Mouse (Mus musculus): ENCODE measurements around the gene Pou2af1.

Pou2af1 gene

GRCm38 (mm10) chr9:51225636-51226166 is 12.2 kb downstream of the Pou2af1 start:
- no peak for DNase-seq (ENCODE audit: low spot score)

- no peak for DNase-seq (ENCODE audit: low spot score)
These were observed 17.3 kb downstream of the Pou2af1 start for GRCm38 (mm10) chr9:51230701-51231389.

DNA sequence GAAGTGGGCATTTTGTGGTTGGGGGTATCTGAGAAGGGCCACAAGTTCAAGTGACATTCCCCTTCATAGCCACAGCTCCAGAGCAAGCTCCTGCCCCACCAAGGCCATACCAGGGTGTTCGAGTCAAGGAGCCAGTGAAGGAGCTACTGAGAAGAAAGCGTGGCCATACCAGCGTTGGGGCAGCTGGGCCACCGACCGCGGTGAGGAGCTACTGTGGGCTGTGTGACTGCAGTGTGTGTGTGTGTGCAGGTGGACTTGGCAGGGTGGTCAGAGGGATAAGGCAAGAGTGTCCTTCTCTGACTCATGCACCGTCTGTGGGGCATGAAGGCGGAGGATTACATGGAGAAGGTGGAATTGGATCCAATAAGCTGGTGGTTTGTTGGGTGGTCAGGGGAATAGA is 18.7 kb downstream of the Pou2af1 start:
- DNase-seq (ENCODE audit: low spot score): no peak

GRCm38 (mm10) chr9:51238741-51239385 is 25.4 kb downstream of the Pou2af1 start:
- no peak for DNase-seq (ENCODE audit: low spot score)

DNA sequence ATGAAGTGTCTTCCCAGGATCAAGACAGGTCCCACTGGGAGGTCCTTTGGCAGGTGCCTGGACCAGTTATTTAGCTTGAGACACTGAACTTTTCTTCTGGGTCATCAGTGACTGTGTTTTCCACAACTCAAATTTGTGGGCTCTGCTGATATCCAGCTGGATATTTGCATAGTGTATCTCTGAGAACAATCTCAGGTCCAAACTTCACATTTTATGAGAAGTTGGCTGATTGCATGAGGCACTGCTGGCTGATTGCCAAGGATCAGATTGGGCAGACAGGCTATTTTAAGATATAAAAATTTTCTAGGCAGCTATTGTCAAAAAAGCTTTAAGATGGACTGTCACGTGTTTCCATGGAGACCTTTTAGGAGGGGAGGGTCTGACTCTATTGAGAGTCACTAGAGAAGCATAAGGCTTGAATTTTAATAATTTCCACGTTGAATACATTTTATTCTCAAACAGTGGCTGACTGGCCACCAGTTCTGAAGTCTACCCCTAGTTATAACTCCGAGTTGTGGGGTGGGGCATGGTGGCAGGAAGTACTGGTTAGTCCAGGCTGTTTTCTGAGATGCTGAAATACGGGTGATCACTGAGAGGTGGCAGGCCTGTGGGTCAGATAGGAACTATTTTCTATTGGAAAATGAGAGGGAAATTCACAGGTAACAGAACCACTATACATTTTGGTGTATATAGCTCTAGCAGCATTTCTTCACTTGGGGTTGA is 43.4 kb downstream of the Pou2af1 start:
- DNase-seq (ENCODE audit: low spot score): no peak

DNA sequence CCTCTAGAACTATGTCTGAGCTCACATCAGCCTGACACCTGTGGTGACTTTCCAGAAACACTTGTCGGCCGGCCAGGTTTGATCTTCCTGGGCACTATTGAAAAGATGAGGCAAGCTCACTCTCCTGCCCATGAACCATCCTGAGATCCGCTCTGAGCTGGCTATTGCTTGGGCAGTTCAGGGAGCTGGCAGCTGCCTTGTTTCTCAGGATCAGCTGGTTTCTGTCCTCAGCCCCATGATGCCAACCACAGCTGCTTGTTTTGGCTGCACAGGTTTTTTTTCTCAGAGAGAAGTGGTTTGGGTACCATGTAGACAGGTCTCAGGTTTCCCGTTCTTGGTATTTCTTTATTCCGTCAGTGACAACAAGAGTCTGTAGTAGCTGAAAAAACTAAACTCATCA is 44.9 kb downstream of the Pou2af1 start:
- DNase-seq (ENCODE audit: low spot score): no peak

- no peak for DNase-seq (ENCODE audit: low spot score)
These were observed 55.3 kb downstream of the Pou2af1 start for GRCm38 (mm10) chr9:51268852-51269251.

DNA sequence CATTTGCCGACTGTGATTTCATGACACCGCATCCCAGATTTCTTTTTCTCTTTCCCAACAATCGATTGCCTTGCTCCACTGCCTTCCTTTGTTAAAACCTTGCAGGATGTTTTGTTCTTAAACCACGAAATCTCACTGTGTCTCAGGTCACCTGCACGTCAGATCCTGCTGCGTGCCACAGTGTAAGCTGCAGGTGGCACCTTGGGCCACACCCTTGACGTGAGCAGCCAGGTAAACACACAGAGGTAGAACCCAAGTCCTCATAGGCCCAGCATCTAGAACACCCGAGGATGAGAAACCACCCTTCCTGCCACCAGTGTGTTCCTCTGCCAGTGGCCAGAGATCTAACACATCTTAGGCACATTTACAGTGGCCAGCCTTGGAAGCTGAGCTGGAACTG is 57.6 kb downstream of the Pou2af1 start:
- DNase-seq (ENCODE audit: low spot score): no peak

- DNase-seq (ENCODE audit: low spot score): no peak
These were observed 58.6 kb downstream of the Pou2af1 start for GRCm38 (mm10) chr9:51272102-51272501.

DNA sequence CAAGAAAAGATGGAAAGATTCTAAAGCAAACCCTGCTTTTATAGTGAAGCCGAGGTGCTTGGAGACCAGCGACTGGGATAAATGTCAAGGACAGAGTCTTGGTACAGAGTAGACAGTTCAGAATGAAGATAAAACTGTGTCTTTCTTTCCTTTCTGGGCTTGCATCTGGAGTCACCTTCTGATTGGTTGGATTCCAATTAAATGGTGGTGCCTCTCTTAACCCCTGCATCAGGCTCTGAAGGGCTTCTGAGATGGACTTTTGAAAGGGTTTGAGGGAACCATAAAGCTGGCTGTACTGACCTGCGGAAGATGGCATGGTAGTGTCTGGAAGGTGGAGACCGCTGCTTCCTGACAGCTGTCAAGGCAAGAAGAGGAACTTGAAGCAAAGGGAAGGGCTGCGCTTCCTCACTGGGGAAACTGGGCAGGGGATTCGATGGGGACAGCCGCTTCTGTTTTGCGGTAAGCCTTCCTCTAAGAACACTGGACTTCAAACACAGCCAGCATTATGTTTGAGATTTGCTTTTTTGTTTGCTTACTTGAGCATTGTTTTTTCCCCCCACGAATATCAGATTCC is 60.2 kb downstream of the Pou2af1 start:
- DNase-seq (ENCODE audit: low spot score): no peak

DNA sequence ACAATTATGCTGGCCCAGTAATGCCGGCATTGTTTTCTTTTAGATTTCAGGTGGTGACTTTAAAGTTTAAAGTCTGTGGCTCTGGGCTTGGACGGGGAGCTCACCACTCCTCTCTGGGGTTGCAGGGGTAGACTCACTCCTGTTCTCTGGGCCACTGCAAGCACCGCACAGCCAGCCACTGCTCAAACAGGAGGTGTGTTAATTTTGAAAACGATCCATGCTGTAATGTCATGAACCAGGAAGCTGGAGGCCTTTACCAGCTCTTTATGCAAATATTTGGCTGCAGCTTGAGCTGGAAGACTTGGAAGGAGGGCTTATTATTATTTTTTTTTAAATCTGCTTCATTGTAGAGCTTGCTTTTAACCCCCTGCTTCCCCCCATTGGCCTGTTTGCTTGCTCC is 61.2 kb downstream of the Pou2af1 start:
- DNase-seq (ENCODE audit: low spot score): no peak

DNA sequence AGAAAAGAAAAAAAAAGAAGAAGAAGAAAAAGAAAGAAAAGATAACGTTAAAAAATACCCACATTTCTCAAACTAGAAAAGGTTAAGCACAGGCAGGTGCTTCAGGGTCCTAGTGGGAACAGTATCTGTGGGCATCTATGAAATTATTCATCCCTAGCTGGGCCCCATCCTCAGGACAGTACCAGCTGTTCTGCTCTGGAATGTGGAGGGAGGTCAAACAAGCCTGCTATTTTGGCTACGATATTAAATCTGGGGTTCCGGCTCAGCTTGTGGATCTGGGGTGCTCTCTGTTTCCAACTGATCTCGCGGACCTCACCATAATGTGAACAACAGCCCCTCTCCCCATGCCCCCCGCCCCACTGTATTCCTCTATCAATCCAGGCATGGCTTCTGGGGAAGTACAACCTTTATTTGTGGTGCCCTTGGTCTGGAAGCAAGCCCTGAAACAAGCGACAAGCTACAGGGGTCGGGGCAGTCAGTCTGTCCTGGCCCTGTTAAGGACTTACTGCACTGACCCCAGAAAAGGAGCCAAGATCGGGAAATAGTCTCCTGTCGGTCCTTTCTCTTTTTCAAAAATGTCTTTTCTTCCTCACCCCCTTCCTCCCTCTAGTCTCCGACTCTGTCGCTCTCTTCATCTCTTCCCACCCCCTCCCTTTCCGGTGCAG is 64.5 kb downstream of the Pou2af1 start:
- no peak for DNase-seq (ENCODE audit: low spot score)

GRCm38 (mm10) chr9:51278500-51279381 is 65.2 kb downstream of the Pou2af1 start, which contains the start of gene Colca2:
TSS of gene Colca2 (minus strand) at chr9:51278569.
- DNase-seq (ENCODE audit: low spot score): peak; percentile 74

- no peak for DNase-seq (ENCODE audit: low spot score)
These were observed 72.6 kb downstream of the Pou2af1 start for GRCm38 (mm10) chr9:51286079-51286478.

Data from urinary bladder, postnatal 25 days (tissue).